Mouse (Mus musculus) testis, adult 2 months (tissue): ENCODE results near the gene Rhbdf1. TPM values are rescaled to one million over a fixed set of nuclear protein-coding genes. Genes with fewer than 3 reads are reported as not detected.

Source experiments
- H3K27ac ChIP-seq: fragments of 200-500 bp; 2 replicates; pipeline ENCODE4 v1.5.1; 2012; ENCODE audit warnings: low read depth, low read length; ENCODE audit not compliant: control insufficient read depth, insufficient read depth
- H3K27me3 ChIP-seq: fragments of 200-500 bp; 2 replicates; pipeline ENCODE4 v1.6.1; 2012; ENCODE audit warnings: mild to moderate bottlenecking, low read length, moderate library complexity; ENCODE audit not compliant: control insufficient read depth, insufficient read depth
- H3K36me3 ChIP-seq: fragments of 200-500 bp; 2 replicates; pipeline ENCODE4 v1.6.1; 2012; ENCODE audit warnings: mild to moderate bottlenecking, low read length; ENCODE audit not compliant: control insufficient read depth, insufficient read depth
- H3K4me1 ChIP-seq: fragments of 200-500 bp; 2 replicates; pipeline ENCODE4 v1.6.1; 2012; ENCODE audit warnings: low read length; ENCODE audit not compliant: control insufficient read depth, insufficient read depth
- H3K4me3 ChIP-seq: fragments of 200-500 bp; 2 replicates; pipeline ENCODE4 v1.5.1; 2012; ENCODE audit warnings: low read depth, mild to moderate bottlenecking, low read length, moderate library complexity, mixed read lengths; ENCODE audit not compliant: control insufficient read depth
- CTCF ChIP-seq: fragments of 200-500 bp; IDR thresholded peaks from 2 replicates; pipeline ENCODE4 v1.5.1; 2012; ENCODE audit warnings: low read depth, mild to moderate bottlenecking, inconsistent platforms, low read length, moderate library complexity; ENCODE audit not compliant: control insufficient read depth, insufficient read depth, insufficient replicate concordance
- POLR2A ChIP-seq: fragments of 200-500 bp; IDR thresholded peaks from 2 replicates; pipeline ENCODE4 v1.6.1; 2012; ENCODE audit warnings: low read depth, mild to moderate bottlenecking, inconsistent platforms, low read length, moderate library complexity; ENCODE audit not compliant: control insufficient read depth
- polyA plus RNA-seq: library from polyadenylated mRNA; depleted of rRNA; stranded (reverse); fragments of >200 nt; gene quantifications from 2 replicates; pipeline ENCODE4 v1.2.3, GENCODE M21; 2012

Rhbdf1 gene
- polyA plus RNA-seq, 1 experiment = 9.5 TPM

DNA sequence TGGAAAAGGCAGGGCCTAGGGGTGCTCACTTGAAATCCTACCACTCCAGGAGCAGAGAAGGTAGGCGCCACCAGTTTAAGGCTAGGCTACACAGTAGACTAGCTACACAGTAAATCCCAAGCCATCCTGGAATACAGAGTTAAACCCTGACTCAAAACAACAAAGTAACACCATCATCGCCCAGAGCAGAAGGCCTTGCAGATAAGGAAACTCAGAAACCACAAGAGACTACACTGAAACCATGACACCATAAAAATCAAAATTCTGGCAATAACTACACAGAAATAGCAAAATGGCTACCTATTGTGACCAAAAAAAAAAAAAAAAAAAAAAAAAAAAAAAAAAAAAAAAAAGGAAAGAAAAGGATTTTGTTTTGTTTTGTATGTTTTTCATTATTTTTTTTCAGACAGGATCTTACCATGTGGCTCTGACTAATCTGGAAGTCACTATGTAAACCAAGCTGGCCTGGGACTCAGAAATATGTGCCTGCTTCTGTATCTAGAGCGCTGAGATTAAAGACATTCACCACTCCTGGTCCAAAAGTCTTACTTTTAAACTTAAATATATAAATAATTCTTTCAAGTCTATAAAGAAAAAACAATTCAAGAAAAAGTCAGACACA, 43.1 kb upstream of the Rhbdf1 start:
- TF ChIP-seq POLR2A = no peak
- TF ChIP-seq CTCF = no peak
- peaks cover 4% of the 10 kb centered on the region for H3K4me1 ChIP-seq
- no peak overlapping the region for H3K4me3 ChIP-seq
- H3K36me3 ChIP-seq = no peaks in the 10 kb centered on the region
- no peaks in the 10 kb centered on the region for H3K27me3 ChIP-seq
- H3K27ac ChIP-seq = no peak overlapping the region

DNA sequence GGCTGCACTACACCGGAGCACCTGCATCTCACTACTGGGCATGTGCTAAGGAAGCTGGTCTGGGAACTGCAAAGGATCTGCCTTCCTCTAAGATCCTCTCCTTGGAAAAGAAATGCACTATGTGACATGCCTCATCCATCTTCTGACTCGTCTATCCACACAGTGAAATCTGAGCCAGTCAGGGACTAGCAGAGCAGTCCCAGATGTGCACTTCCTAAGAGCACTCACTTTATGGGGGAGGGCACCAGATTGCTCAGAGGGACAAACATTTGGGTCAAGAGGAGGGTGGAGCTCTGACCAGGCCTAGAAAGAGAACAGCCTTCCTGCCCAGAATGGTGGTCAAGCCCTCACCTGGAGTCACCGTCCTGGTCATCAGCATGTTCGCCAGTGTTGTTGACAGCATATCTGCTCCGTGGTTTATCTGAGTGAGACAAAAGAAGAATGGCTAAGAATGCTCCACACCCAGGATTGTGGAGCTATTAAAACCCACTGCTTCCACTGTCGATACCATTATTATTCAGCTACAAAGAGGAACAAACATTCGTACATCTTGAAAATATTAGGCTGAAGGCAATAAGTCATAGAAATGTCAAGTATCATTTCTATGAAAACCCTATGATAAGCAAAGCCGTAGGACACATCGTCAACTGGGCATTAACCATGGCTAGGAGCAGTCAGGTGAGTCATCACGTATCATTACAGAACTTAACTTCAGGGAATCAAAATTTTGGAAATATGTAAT, 40.7 kb upstream of the Rhbdf1 start:
- Histone ChIP-seq H3K27me3 (no peaks in the 10 kb centered on the region), H3K36me3 (no peaks in the 10 kb centered on the region), H3K4me1 (peaks cover under 1% of the 10 kb centered on the region; the same call in 1 of the 2 replicates), H3K4me3 (no peak overlapping the region), H3K27ac (no peak overlapping the region)
- TF ChIP-seq POLR2A (no peak), CTCF (no peak)

- H3K27me3 ChIP-seq = no peaks in the 10 kb centered on the region
- no peak overlapping the region for H3K4me3 ChIP-seq
- TF ChIP-seq CTCF (no peak), POLR2A (no peak)
- no peaks in the 10 kb centered on the region for H3K36me3 ChIP-seq
- no peak overlapping the region for H3K27ac ChIP-seq
- H3K4me1 ChIP-seq = no peaks in the 10 kb centered on the region
These were observed 34.5 kb upstream of the Rhbdf1 start for GRCm38 (mm10) chr11:32256566-32256965.

- Histone ChIP-seq H3K4me1 (no peaks in the 10 kb centered on the region), H3K4me3 (no peak overlapping the region), H3K27me3 (no peaks in the 10 kb centered on the region), H3K27ac (no peak overlapping the region), H3K36me3 (no peaks in the 10 kb centered on the region)
- TF ChIP-seq CTCF = no peak
- no peak for TF ChIP-seq POLR2A
These were observed 34.0 kb upstream of the Rhbdf1 start for GRCm38 (mm10) chr11:32256146-32256545.

DNA sequence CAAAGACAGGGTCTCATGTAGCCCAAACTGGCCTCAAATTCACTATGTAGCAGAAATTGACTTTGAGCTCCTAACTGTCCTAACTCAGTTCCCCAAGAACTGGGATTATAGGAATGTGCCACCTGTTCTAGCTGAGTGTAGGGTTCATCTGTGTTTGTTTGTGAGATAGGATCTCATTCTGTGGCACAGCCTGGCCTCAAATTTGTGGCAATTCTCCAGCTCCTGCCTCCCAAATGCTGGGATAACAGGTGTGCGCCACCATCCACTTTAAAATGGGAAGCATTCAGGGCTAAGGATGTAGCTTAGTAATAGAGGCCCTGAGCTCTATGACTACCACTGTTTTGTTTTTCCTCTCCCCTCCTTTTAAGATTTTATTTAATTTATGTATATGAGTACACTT, 31.0 kb upstream of the Rhbdf1 start:
- TF ChIP-seq CTCF = no peak
- no peak for TF ChIP-seq POLR2A
- no peaks in the 10 kb centered on the region for H3K27me3 ChIP-seq
- no peaks in the 10 kb centered on the region for H3K4me1 ChIP-seq
- H3K36me3 ChIP-seq = no peaks in the 10 kb centered on the region; the same call in 1 of the 2 replicates
- H3K4me3 ChIP-seq = no peak overlapping the region
- H3K27ac ChIP-seq = no peak overlapping the region

DNA sequence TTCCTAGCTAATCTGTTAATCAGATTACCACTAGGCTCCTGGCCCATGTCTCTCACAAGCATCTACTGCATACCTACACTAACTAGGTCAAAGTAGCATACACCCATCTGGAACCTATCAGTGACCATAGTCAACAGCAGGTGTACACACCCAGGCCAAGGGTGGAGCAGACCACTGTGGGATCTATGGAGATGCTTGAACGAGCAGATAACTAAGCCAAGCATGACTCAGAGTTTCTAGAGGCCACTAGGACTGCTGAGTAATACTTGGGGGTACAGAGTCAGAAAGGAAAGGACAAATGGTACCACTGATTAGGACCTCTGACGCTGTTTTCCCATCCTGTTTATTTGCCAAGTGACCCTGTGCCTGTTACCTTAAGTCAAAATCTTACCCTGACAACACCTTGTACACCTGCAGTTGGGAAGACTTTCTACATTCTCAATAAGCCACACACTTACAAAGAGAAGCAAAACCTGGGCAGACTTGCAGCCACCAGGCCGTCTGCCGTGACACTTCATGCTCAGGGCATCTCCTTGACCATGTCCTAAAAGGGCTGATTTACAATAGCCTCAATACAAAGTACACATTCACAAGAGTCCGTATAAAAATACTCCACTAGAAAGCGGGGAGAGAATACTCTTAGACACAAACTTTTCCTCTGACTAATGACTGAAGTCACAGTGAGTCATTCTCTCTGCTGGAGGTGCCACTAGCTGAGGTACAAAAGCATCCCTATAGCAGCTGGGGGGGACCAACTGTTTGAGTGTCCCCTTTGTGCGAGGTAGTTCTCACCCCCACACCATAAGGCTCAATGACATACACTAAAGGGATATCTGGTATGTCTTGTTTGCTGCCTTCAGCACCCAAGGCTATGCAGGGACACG, 29.0 kb upstream of the Rhbdf1 start:
- Histone ChIP-seq H3K4me1 (no peaks in the 10 kb centered on the region), H3K27me3 (no peaks in the 10 kb centered on the region), H3K36me3 (no peaks in the 10 kb centered on the region; the same call in 1 of the 2 replicates), H3K4me3 (no peak overlapping the region), H3K27ac (no peak overlapping the region)
- no peak for TF ChIP-seq CTCF
- TF ChIP-seq POLR2A = no peak

DNA sequence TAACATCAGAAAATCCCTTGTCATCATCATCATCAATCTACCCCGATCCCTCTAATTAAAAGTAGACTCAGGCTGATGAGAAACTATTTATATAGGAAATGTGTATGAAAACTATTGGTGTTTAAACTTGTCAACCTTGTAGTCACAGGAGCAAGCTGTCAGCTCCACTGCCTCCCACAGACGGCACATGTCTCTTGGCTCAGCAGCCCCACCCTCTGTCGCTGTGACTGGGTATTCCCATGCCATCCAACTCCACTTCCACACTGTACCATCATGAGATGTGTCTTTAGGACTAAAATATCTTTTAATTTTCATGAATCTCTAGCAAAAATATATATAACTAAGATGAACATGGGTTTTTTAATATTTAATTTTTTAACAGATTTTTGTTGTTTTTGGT, 26.2 kb upstream of the Rhbdf1 start:
- no peaks in the 10 kb centered on the region; the same call in 1 of the 2 replicates for H3K36me3 ChIP-seq
- TF ChIP-seq CTCF (no peak), POLR2A (no peak)

More for the DNA sequence above, 26.2 kb upstream of the Rhbdf1 start:
- Histone ChIP-seq H3K4me1 (no peaks in the 10 kb centered on the region), H3K4me3 (no peak overlapping the region), H3K27ac (no peak overlapping the region), H3K27me3 (no peaks in the 10 kb centered on the region)
